Mouse (Mus musculus) mouse trophoblast stem cell (cell line): ENCODE data around the gene Arhgef17.

Source experiments
- in situ Hi-C, 2 experiments: fragments of 300-500 bp; cut with MseI, MboI; formaldehyde crosslinking; loops; 2 replicates in 1 of 2; 3 replicates in 1 of 2; pipeline ENCODE4 v1.15.1; 2025

Arhgef17 gene

GRCm38 (mm10) chr7:100916526-100916925 lies 15.4 kb downstream of the Arhgef17 start:
- in situ Hi-C loops: no loop called here

GRCm38 (mm10) chr7:100915204-100915603 lies 16.7 kb downstream of the Arhgef17 start:
- in situ Hi-C loops: no loop called here

- in situ Hi-C loops: no loop called here
These were observed 20.1 kb downstream of the Arhgef17 start for GRCm38 (mm10) chr7:100911791-100912190.

- in situ Hi-C loops: no loop called here
These were observed 20.6 kb downstream of the Arhgef17 start for GRCm38 (mm10) chr7:100911246-100911770.

GRCm38 (mm10) chr7:100908567-100908966 lies 23.3 kb downstream of the Arhgef17 start:
- in situ Hi-C loops: no loop called here

GRCm38 (mm10) chr7:100908061-100908460 lies 23.8 kb downstream of the Arhgef17 start:
- in situ Hi-C loops: no loop called here

- in situ Hi-C loops: no loop called here
These were observed 24.7 kb downstream of the Arhgef17 start for GRCm38 (mm10) chr7:100907231-100907630.

- in situ Hi-C loops: no loop called here
These were observed 25.7 kb downstream of the Arhgef17 start for GRCm38 (mm10) chr7:100906029-100906789.

- in situ Hi-C loops: no loop called here
These were observed 26.9 kb downstream of the Arhgef17 start for GRCm38 (mm10) chr7:100905037-100905436.

GRCm38 (mm10) chr7:100904612-100905011 lies 27.3 kb downstream of the Arhgef17 start:
- in situ Hi-C loops: no loop called here

- in situ Hi-C loops: no loop called here
These were observed 29.3 kb downstream of the Arhgef17 start for GRCm38 (mm10) chr7:100902451-100903137.

- in situ Hi-C loops: no loop called here
These were observed 34.1 kb downstream of the Arhgef17 start for GRCm38 (mm10) chr7:100897828-100898227.

- in situ Hi-C loops: no loop called here
These were observed 37.1 kb downstream of the Arhgef17 start for GRCm38 (mm10) chr7:100894833-100895226.

- in situ Hi-C loops: no loop called here
These were observed 37.7 kb downstream of the Arhgef17 start for GRCm38 (mm10) chr7:100894057-100894832.

GRCm38 (mm10) chr7:100893249-100894056 lies 38.5 kb downstream of the Arhgef17 start:
- in situ Hi-C loops: no loop called here

GRCm38 (mm10) chr7:100886535-100886934 lies 45.4 kb downstream of the Arhgef17 start:
- in situ Hi-C loops: no loop called here

GRCm38 (mm10) chr7:100884460-100884859 lies 47.4 kb downstream of the Arhgef17 start:
- in situ Hi-C loops: no loop called here

- in situ Hi-C loops: no loop called here
These were observed 50.0 kb downstream of the Arhgef17 start for GRCm38 (mm10) chr7:100881950-100882349.

GRCm38 (mm10) chr7:100881531-100881930 lies 50.4 kb downstream of the Arhgef17 start:
- in situ Hi-C loops: no loop called here

- in situ Hi-C loops: no loop called here
These were observed 52.3 kb downstream of the Arhgef17 start for GRCm38 (mm10) chr7:100879595-100879994.

GRCm38 (mm10) chr7:100876771-100877170 lies 55.1 kb downstream of the Arhgef17 start:
- in situ Hi-C loops: no loop called here
